Mouse (Mus musculus) cerebellum, postnatal 36 days (tissue): ENCODE measurements around the gene Zfp523.

ENCODE experiments used
- DNase-seq, 2 experiments: peaks; one replicate each; pipeline ENCODE4 v3.0.0; 2021 to 2022; ENCODE audit warnings: mixed read lengths in 2 of 2

The Zfp523 gene

DNA sequence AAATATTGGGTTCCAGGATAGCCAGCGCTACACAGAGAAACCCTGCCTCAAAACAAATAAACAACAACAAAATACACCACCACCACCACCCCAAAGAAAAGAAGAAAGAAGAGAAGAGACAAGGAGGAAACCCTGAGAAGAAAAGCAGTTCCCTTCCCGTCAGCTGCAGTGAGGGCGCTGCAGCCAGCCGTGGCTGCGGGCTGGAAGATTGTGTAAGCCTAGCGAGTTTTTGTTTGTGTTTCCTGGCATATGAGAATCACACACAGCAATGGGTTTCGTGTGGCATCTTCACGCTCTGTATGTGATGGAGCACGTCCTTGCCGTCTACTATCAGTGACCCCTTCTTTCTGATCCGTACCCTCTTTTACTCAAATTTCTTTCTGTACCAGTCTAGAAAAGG is 69.7 kb downstream of the Zfp523 start:
- no peak for DNase-seq

DNA sequence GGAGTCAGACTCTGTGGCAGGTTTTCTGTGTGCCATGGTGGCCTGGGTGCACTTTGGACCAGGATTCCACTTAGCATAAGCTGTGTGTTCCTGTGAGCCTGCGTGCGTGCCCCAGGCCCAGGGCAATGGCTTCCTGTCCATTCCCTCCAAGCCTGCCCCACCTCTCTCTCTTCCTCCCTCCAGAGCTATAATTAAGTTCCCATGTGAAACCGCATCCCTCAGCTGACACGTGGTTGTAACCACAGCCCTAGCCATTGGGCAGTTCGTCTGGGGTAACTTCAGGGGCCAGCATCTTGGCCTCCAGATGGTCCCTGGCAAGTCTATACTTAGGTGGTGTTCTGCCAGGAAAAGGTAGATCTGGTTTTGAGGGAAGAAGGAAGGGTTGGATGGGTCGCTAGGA is 70.7 kb downstream of the Zfp523 start:
- DNase-seq: no peak

DNA sequence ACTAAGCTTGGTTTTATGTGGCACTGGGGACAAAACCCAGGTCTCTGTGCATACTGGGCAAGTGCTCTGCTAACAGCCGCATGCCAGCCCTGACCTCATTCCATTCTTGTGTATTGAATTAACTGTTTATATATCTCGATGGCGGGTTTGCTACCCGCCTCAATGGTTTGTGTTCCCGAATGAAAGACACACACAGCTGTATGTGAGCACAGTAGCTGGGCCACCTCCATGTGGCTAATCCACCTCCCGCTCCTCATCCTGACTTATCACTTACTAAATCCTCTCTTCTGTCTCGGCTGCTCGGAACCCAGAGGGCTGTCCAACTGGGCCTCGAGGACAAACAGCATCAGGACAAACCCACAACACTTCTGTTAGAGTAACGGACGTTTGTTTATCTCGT is 72.1 kb downstream of the Zfp523 start:
- DNase-seq: no peak

DNA sequence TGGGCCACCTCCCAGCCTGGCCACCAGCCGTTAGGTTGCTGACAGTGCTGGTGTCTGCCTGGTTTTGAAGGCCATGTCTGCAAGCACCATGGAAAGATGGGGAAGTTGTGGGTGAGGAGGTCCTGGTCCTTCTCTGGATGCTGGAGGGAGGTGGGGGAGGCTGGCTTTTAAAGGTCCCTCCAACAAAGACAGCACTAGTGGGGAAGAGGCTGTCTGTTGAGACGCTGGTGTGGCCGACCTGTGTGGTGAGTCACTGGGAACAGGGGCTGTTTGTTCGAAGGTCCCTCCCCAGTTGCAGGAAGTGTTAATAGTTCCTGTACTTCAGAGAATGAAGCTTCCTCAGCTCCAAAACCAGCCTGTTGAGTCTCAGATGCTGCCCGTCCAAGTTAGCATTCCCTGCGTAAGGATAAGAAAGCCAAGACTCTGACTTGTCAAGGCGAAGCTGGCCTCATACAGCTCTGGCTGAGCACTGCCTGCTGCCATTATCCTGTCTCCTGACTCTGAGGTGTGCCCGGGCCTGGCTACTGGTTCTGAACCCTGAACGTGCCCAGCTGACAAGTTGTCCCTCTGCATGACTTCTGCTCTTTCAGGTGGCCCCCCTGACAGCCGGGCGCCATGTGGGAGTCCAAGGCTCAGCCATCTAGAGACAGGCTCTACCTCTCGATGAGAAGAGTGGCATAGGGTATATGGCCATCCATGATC is 74.8 kb downstream of the Zfp523 start:
- DNase-seq: no peak

DNA sequence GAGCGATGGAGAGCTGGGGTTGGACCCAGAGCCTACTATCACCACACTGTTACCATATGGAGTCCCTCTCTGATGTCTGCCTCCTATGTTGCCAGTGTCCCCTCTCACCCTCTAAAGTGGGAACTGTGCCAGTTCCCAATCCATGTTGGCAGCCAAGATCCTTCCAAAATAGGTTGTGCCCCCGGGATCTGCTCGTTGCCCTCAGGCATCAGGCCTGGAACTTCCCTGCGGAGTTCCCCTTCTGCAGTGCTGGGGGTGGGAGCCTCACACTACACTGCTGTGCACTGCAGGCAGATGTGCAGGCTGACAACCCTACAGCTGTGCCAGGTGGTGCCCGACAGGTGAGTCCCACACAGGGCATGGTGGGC is 75.3 kb downstream of the Zfp523 start:
- DNase-seq: no peak

DNA sequence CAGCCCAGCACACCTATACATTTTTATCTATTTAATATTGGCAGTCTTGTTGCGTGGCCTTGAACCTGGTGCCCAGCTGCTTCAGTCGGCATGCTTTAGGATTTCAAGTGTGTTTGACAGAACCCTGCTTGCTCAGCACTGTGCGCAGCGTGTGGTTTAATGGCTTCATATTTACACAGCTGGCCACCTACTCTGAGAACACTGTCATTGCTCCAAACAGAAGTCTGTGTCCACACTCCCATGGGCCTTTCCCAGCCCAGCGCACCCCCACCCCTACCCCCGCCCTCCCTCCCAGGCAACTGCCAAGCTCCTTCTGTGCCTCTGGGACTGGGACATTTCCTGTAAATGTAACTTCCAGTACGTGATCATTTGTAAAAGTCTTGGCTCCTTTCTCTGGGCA is 76.3 kb downstream of the Zfp523 start:
- DNase-seq: no peak

DNA sequence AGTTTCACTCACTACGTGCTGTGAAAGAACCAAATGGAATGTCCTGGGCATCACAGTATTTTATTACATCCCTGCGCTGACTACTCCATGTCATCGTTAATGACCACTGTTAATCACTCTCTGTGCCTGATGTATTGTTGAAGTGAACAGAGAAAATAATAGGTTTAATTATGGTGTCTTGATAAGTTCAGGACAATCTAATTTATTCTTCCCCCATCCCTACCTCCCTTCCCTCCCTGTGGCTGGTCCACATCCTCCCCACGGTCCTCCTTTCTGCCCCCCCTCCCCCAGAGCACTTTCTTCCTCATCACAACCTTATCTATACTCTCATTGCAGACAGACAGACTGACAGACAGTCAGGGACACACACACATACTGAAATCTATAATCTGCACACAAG is 77.9 kb downstream of the Zfp523 start:
- no peak for DNase-seq
